Mouse (Mus musculus): ENCODE measurements around the gene Metap2. TPM values are rescaled to one million over a fixed set of nuclear protein-coding genes. Genes with fewer than 3 reads are reported as not detected.

The Metap2 gene
- polyA plus RNA-seq, 1 experiment from 2014 or later, result 253 TPM

GRCm38 (mm10) chr10:93932020-93932419 lies 35.1 kb upstream of the Metap2 start:
- ATAC-seq (ENCODE audit: insufficient read depth, low FRiP score, low TSS enrichment), result no peak
- H3K4me1 ChIP-seq (ENCODE audit: control insufficient read depth, insufficient read depth, low read length), result no peaks in the 10 kb centered on the region
- no peaks in the 10 kb centered on the region for H3K36me3 ChIP-seq (ENCODE audit: control insufficient read depth, insufficient read depth, low read length)
- no peaks in the 10 kb centered on the region for H3K9me3 ChIP-seq (ENCODE audit: control insufficient read depth, low read length)
- H3K4me2 ChIP-seq (ENCODE audit: low read depth), result no peak overlapping the region
- no peaks in the 10 kb centered on the region for H3K27me3 ChIP-seq (ENCODE audit: control insufficient read depth, insufficient read depth, low read length)
- no peak overlapping the region for H3K27ac ChIP-seq (ENCODE audit: low read depth, low read length)
- 80% methylated on average over 5 of the region's 5 CpGs for WGBS
- no peak overlapping the region for H3K9ac ChIP-seq (ENCODE audit: low read length)
- no peak overlapping the region for H3K4me3 ChIP-seq (ENCODE audit: low read depth, low read length)
- DNase-seq (ENCODE audit: low spot score), result no peak

- H3K36me3 ChIP-seq (ENCODE audit: control insufficient read depth, insufficient read depth, low read length), result no peaks in the 10 kb centered on the region
- DNase-seq (ENCODE audit: low spot score), result no peak
- H3K9me3 ChIP-seq (ENCODE audit: control insufficient read depth, low read length), result no peaks in the 10 kb centered on the region
- H3K4me1 ChIP-seq (ENCODE audit: control insufficient read depth, insufficient read depth, low read length), result no peaks in the 10 kb centered on the region
- H3K9ac ChIP-seq (ENCODE audit: low read length), result no peak overlapping the region
- H3K4me3 ChIP-seq (ENCODE audit: low read depth, low read length), result no peak overlapping the region
- no peak overlapping the region for H3K27ac ChIP-seq (ENCODE audit: low read depth, low read length)
- no peak for ATAC-seq (ENCODE audit: insufficient read depth, low FRiP score, low TSS enrichment)
- WGBS, result 85% methylated on average over 9 of the region's 9 CpGs
- no peak overlapping the region for H3K4me2 ChIP-seq (ENCODE audit: low read depth)
- H3K27me3 ChIP-seq (ENCODE audit: control insufficient read depth, insufficient read depth, low read length), result no peaks in the 10 kb centered on the region
Measured at GRCm38 (mm10) chr10:93931431-93931830, 34.5 kb upstream of the Metap2 start.

GRCm38 (mm10) chr10:93930236-93930824 lies 33.4 kb upstream of the Metap2 start:
- Histone ChIP-seq H3K27ac (ENCODE audit: low read depth, low read length) (no peak overlapping the region), H3K9me3 (ENCODE audit: control insufficient read depth, low read length) (no peaks in the 10 kb centered on the region), H3K36me3 (ENCODE audit: control insufficient read depth, insufficient read depth, low read length) (no peaks in the 10 kb centered on the region), H3K4me1 (ENCODE audit: control insufficient read depth, insufficient read depth, low read length) (no peaks in the 10 kb centered on the region), H3K9ac (ENCODE audit: low read length) (no peak overlapping the region), H3K4me2 (ENCODE audit: low read depth) (no peak overlapping the region), H3K4me3 (ENCODE audit: low read depth, low read length) (no peak overlapping the region), H3K27me3 (ENCODE audit: control insufficient read depth, insufficient read depth, low read length) (no peaks in the 10 kb centered on the region)
- DNase-seq (ENCODE audit: low spot score) (no peak), ATAC-seq (ENCODE audit: insufficient read depth, low FRiP score, low TSS enrichment) (no peak)
- 85% methylated on average over 4 of the region's 4 CpGs for WGBS

- H3K9me3 ChIP-seq (ENCODE audit: control insufficient read depth, low read length), result no peaks in the 10 kb centered on the region
- no peaks in the 10 kb centered on the region for H3K27me3 ChIP-seq (ENCODE audit: control insufficient read depth, insufficient read depth, low read length)
- ATAC-seq (ENCODE audit: insufficient read depth, low FRiP score, low TSS enrichment) (no peak), DNase-seq (ENCODE audit: low spot score) (no peak)
- no peak overlapping the region for H3K9ac ChIP-seq (ENCODE audit: low read length)
- no peak overlapping the region for H3K4me2 ChIP-seq (ENCODE audit: low read depth)
- no peaks in the 10 kb centered on the region for H3K4me1 ChIP-seq (ENCODE audit: control insufficient read depth, insufficient read depth, low read length)
- H3K36me3 ChIP-seq (ENCODE audit: control insufficient read depth, insufficient read depth, low read length), result no peaks in the 10 kb centered on the region
- H3K4me3 ChIP-seq (ENCODE audit: low read depth, low read length), result no peak overlapping the region
- H3K27ac ChIP-seq (ENCODE audit: low read depth, low read length), result no peak overlapping the region
- 86% methylated on average over 5 of the region's 5 CpGs for WGBS
Measured at GRCm38 (mm10) chr10:93924666-93925065, 27.8 kb upstream of the Metap2 start.

GRCm38 (mm10) chr10:93921160-93921559 lies 24.3 kb upstream of the Metap2 start:
- no peak overlapping the region for H3K4me2 ChIP-seq (ENCODE audit: low read depth)
- no peaks in the 10 kb centered on the region for H3K27me3 ChIP-seq (ENCODE audit: control insufficient read depth, insufficient read depth, low read length)
- no peak overlapping the region for H3K4me3 ChIP-seq (ENCODE audit: low read depth, low read length)
- DNase-seq (ENCODE audit: low spot score), result no peak
- WGBS, result 90% methylated on average over 4 of the region's 4 CpGs
- no peaks in the 10 kb centered on the region for H3K36me3 ChIP-seq (ENCODE audit: control insufficient read depth, insufficient read depth, low read length)
- no peak overlapping the region for H3K27ac ChIP-seq (ENCODE audit: low read depth, low read length)
- no peaks in the 10 kb centered on the region for H3K9me3 ChIP-seq (ENCODE audit: control insufficient read depth, low read length)
- H3K9ac ChIP-seq (ENCODE audit: low read length), result no peak overlapping the region
- ATAC-seq (ENCODE audit: insufficient read depth, low FRiP score, low TSS enrichment), result no peak
- no peaks in the 10 kb centered on the region; the same call in 1 of the 2 replicates for H3K4me1 ChIP-seq (ENCODE audit: control insufficient read depth, insufficient read depth, low read length)

GRCm38 (mm10) chr10:93919227-93919626 lies 22.3 kb upstream of the Metap2 start:
- no peaks in the 10 kb centered on the region for H3K9me3 ChIP-seq (ENCODE audit: control insufficient read depth, low read length)
- H3K4me2 ChIP-seq (ENCODE audit: low read depth), result no peak overlapping the region
- no peaks in the 10 kb centered on the region for H3K27me3 ChIP-seq (ENCODE audit: control insufficient read depth, insufficient read depth, low read length)
- H3K4me1 ChIP-seq (ENCODE audit: control insufficient read depth, insufficient read depth, low read length), result no peaks in the 10 kb centered on the region; the same call in 1 of the 2 replicates
- DNase-seq (ENCODE audit: low spot score) (no peak), ATAC-seq (ENCODE audit: insufficient read depth, low FRiP score, low TSS enrichment) (no peak)
- no peak overlapping the region for H3K4me3 ChIP-seq (ENCODE audit: low read depth, low read length)
- H3K36me3 ChIP-seq (ENCODE audit: control insufficient read depth, insufficient read depth, low read length), result no peaks in the 10 kb centered on the region
- H3K9ac ChIP-seq (ENCODE audit: low read length), result no peak overlapping the region
- WGBS, result 87% methylated on average over 13 of the region's 13 CpGs
- H3K27ac ChIP-seq (ENCODE audit: low read depth, low read length), result no peak overlapping the region

- Histone ChIP-seq H3K9me3 (ENCODE audit: control insufficient read depth, low read length) (no peaks in the 10 kb centered on the region), H3K4me1 (ENCODE audit: control insufficient read depth, insufficient read depth, low read length) (no peaks in the 10 kb centered on the region; the same call in 1 of the 2 replicates), H3K4me2 (ENCODE audit: low read depth) (no peak overlapping the region), H3K27me3 (ENCODE audit: control insufficient read depth, insufficient read depth, low read length) (no peaks in the 10 kb centered on the region), H3K36me3 (ENCODE audit: control insufficient read depth, insufficient read depth, low read length) (no peaks in the 10 kb centered on the region), H3K4me3 (ENCODE audit: low read depth, low read length) (no peak overlapping the region), H3K9ac (ENCODE audit: low read length) (no peak overlapping the region), H3K27ac (ENCODE audit: low read depth, low read length) (no peak overlapping the region)
- WGBS, result 77% methylated on average over 6 of the region's 6 CpGs
- ATAC-seq (ENCODE audit: insufficient read depth, low FRiP score, low TSS enrichment) (no peak), DNase-seq (ENCODE audit: low spot score) (no peak)
Measured at GRCm38 (mm10) chr10:93918701-93919100, 21.8 kb upstream of the Metap2 start.

GRCm38 (mm10) chr10:93918087-93918486 lies 21.2 kb upstream of the Metap2 start:
- Histone ChIP-seq H3K4me1 (ENCODE audit: control insufficient read depth, insufficient read depth, low read length) (no peaks in the 10 kb centered on the region; the same call in 1 of the 2 replicates), H3K36me3 (ENCODE audit: control insufficient read depth, insufficient read depth, low read length) (no peaks in the 10 kb centered on the region), H3K4me2 (ENCODE audit: low read depth) (no peak overlapping the region), H3K27me3 (ENCODE audit: control insufficient read depth, insufficient read depth, low read length) (no peaks in the 10 kb centered on the region), H3K9ac (ENCODE audit: low read length) (no peak overlapping the region), H3K27ac (ENCODE audit: low read depth, low read length) (no peak overlapping the region), H3K4me3 (ENCODE audit: low read depth, low read length) (no peak overlapping the region), H3K9me3 (ENCODE audit: control insufficient read depth, low read length) (no peaks in the 10 kb centered on the region)
- DNase-seq (ENCODE audit: low spot score) (no peak), ATAC-seq (ENCODE audit: insufficient read depth, low FRiP score, low TSS enrichment) (no peak)
- 91% methylated on average over 2 of the region's 2 CpGs for WGBS

- H3K27ac ChIP-seq (ENCODE audit: low read depth, low read length), result no peak overlapping the region
- H3K4me2 ChIP-seq (ENCODE audit: low read depth), result no peak overlapping the region
- no peaks in the 10 kb centered on the region; the same call in 1 of the 2 replicates for H3K4me1 ChIP-seq (ENCODE audit: control insufficient read depth, insufficient read depth, low read length)
- H3K4me3 ChIP-seq (ENCODE audit: low read depth, low read length), result no peak overlapping the region
- no peaks in the 10 kb centered on the region for H3K9me3 ChIP-seq (ENCODE audit: control insufficient read depth, low read length)
- no peaks in the 10 kb centered on the region for H3K27me3 ChIP-seq (ENCODE audit: control insufficient read depth, insufficient read depth, low read length)
- H3K9ac ChIP-seq (ENCODE audit: low read length), result no peak overlapping the region
- no peaks in the 10 kb centered on the region for H3K36me3 ChIP-seq (ENCODE audit: control insufficient read depth, insufficient read depth, low read length)
- no peak for DNase-seq (ENCODE audit: low spot score)
- 78% methylated on average over 2 of the region's 2 CpGs for WGBS
- ATAC-seq (ENCODE audit: insufficient read depth, low FRiP score, low TSS enrichment), result no peak
Measured at GRCm38 (mm10) chr10:93916778-93917177, 19.9 kb upstream of the Metap2 start.
